Mouse (Mus musculus): ENCODE measurements around the gene Usb1. TPM values are rescaled to one million over a fixed set of nuclear protein-coding genes. Genes with fewer than 3 reads are reported as not detected.

Gene Usb1
- total and polyA plus RNA-seq, 3 experiments: 36.2 to 52.5 TPM; not detected in 1

DNA sequence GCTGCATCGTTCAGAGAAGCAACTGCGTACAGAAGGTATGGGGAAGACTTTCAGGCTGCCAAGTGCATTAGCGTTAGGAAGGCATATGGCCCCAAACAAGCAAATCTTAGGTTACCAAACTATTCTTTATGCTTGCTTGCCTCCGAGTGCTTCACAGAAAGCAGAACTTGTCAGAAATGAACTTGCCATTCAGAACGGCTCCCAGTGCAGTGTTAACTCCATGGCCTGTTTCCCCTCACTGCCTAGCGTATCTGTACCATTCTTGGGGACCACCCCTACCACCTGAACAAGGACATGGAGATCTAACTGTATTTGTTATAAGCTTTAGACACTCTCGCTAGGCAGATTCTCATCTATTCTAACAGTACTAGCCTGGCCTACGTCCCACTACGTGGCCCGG lies 55.1 kb downstream of the Usb1 start:
- TF ChIP-seq ELF1 (IDR thresholded peaks at IDR 0.05; ENCODE audit: low read depth, low read length) (no peak), POLR2AphosphoS5 (IDR thresholded peaks at IDR 0.05; ENCODE audit: borderline replicate concordance, low read depth, low read length) (no peak), MXI1 (IDR thresholded peaks at IDR 0.05; ENCODE audit: low read depth, low read length) (no peak), USF2 (IDR thresholded peaks at IDR 0.05; ENCODE audit: borderline replicate concordance in 1 of 2, insufficient read depth in 1 of 2, low read depth in 1 of 2, low read length in 2 of 2) (no peak), MYC (IDR thresholded peaks at IDR 0.05; ENCODE audit: low read depth, low read length) (no peak), POLR2AphosphoS2 (IDR thresholded peaks at IDR 0.05; ENCODE audit: low read length) (no peak), SIN3A (IDR thresholded peaks at IDR 0.05; ENCODE audit: low read length) (no peak), MAFK (IDR thresholded peaks at IDR 0.05; ENCODE audit: borderline replicate concordance, low read depth, low read length) (no peak), POLR2A (IDR thresholded peaks at IDR 0.05; ENCODE audit: control insufficient read depth in 1 of 2, insufficient read depth in 1 of 2, low read depth in 1 of 2, low read length in 2 of 2, poor library complexity in 1 of 2) (no peak), EP300 (IDR thresholded peaks at IDR 0.05; ENCODE audit: low read depth in 1 of 2, low read length in 2 of 2) (no peak), CTCF (IDR thresholded peaks at IDR 0.05 in 2 of 3, conservative IDR thresholded peaks at IDR 0.05 in 1 of 3; ENCODE audit: control insufficient read depth in 1 of 3, insufficient read depth in 1 of 3, low read depth in 2 of 3, low read length in 3 of 3, poor library complexity in 1 of 3, severe bottlenecking in 1 of 3) (no peak), GATA1 (IDR thresholded peaks at IDR 0.05; ENCODE audit: low read depth, low read length) (no peak), RAD21 (IDR thresholded peaks at IDR 0.05; ENCODE audit: low read depth, low read length) (no peak), KAT2A (conservative IDR thresholded peaks at IDR 0.05; ENCODE audit: low read depth, low read length) (no peak), TCF12 (IDR thresholded peaks at IDR 0.05; ENCODE audit: low read depth, low read length) (no peak), BHLHE40 (IDR thresholded peaks at IDR 0.05; ENCODE audit: borderline replicate concordance, low read depth, low read length) (no peak), ETS1 (IDR thresholded peaks at IDR 0.05; ENCODE audit: low read depth, low read length) (no peak), NELFE (IDR thresholded peaks at IDR 0.05; ENCODE audit: low read depth, low read length) (no peak), MYB (IDR thresholded peaks at IDR 0.05; ENCODE audit: low read depth, low read length) (no peak)
- Histone ChIP-seq H3K79me2 (ENCODE audit: control insufficient read depth, insufficient read depth, low read length, poor library complexity) (no peaks in the 10 kb centered on the region), H3K4me1 (ENCODE audit: control insufficient read depth in 1 of 2, insufficient read depth in 2 of 2, low read length in 2 of 2) (no peaks in the 10 kb centered on the region), H3K9ac (ENCODE audit: control insufficient read depth, low read depth, low read length, poor library complexity, severe bottlenecking) (no peak overlapping the region), H3K27ac (ENCODE audit: control insufficient read depth, low read depth, low read length) (no peak overlapping the region), H3K36me3 (ENCODE audit: control insufficient read depth in 1 of 2, insufficient read depth in 2 of 2, low read length in 2 of 2) (no peaks in the 10 kb centered on the region), H3K27me3 (ENCODE audit: control insufficient read depth in 1 of 2, insufficient read depth in 2 of 2, low read length in 2 of 2) (peaks cover 8 to 9% of the 10 kb centered on the region in 2 experiments), H3K9me3 (replicated peaks; ENCODE audit: insufficient read depth, low read length) (no peaks in the 10 kb centered on the region), H3K4me3 (ENCODE audit: control insufficient read depth in 1 of 2, insufficient read depth in 1 of 2, low read depth in 2 of 2, low read length in 2 of 2) (no peak overlapping the region)
- no peak for DNase-seq (ENCODE audit: low read depth, low spot score)

DNA sequence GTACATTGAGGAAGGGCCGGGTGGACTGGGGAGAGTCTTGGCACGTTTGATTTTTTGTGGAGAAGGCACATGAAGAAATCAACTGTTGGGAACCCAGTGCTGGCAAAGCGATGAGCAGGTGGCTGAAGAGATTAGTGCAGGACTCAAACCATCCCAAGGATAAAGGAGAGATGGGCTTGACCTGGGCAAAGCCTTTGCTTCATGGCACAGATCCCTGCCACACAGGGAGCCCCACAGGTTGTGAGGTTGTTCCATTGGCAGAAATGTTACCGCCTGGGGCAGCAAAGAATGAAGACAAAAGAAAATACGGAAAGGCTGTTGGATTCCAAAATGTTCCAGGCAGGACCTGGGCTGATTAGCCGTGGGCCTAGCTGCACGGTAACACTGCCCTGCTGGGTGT lies 55.9 kb downstream of the Usb1 start:
- Histone ChIP-seq H3K79me2 (ENCODE audit: control insufficient read depth, insufficient read depth, low read length, poor library complexity) (no peaks in the 10 kb centered on the region), H3K27ac (ENCODE audit: control insufficient read depth, low read depth, low read length) (no peak overlapping the region), H3K4me3 (ENCODE audit: control insufficient read depth in 1 of 2, insufficient read depth in 1 of 2, low read depth in 2 of 2, low read length in 2 of 2) (no peak overlapping the region), H3K27me3 (ENCODE audit: control insufficient read depth in 1 of 2, insufficient read depth in 2 of 2, low read length in 2 of 2) (peaks cover 8% of the 10 kb centered on the region in 2 experiments), H3K9me3 (replicated peaks; ENCODE audit: insufficient read depth, low read length) (no peaks in the 10 kb centered on the region), H3K4me1 (ENCODE audit: control insufficient read depth in 1 of 2, insufficient read depth in 2 of 2, low read length in 2 of 2) (no peaks in the 10 kb centered on the region), H3K9ac (ENCODE audit: control insufficient read depth, low read depth, low read length, poor library complexity, severe bottlenecking) (no peak overlapping the region), H3K36me3 (ENCODE audit: control insufficient read depth in 1 of 2, insufficient read depth in 2 of 2, low read length in 2 of 2) (no peaks in the 10 kb centered on the region)
- DNase-seq (ENCODE audit: low read depth, low spot score): no peak
- TF ChIP-seq MAFK (IDR thresholded peaks at IDR 0.05; ENCODE audit: borderline replicate concordance, low read depth, low read length) (no peak), KAT2A (conservative IDR thresholded peaks at IDR 0.05; ENCODE audit: low read depth, low read length) (no peak), ZKSCAN1 (IDR thresholded peaks at IDR 0.05; ENCODE audit: low read depth, low read length) (no peak), ELF1 (IDR thresholded peaks at IDR 0.05; ENCODE audit: low read depth, low read length) (no peak), BHLHE40 (IDR thresholded peaks at IDR 0.05; ENCODE audit: borderline replicate concordance, low read depth, low read length) (no peak), TBP (IDR thresholded peaks at IDR 0.05; ENCODE audit: low read depth, low read length) (no peak), POLR2AphosphoS2 (IDR thresholded peaks at IDR 0.05; ENCODE audit: low read length) (no peak), NRF1 (IDR thresholded peaks at IDR 0.05; ENCODE audit: insufficient read depth, low read depth, low read length, poor library complexity, severe bottlenecking) (no peak), RCOR1 (IDR thresholded peaks at IDR 0.05; ENCODE audit: low read depth, low read length) (no peak), CHD2 (IDR thresholded peaks at IDR 0.05; ENCODE audit: low read length) (no peak), SMC3 (IDR thresholded peaks at IDR 0.05; ENCODE audit: low read depth, low read length) (no peak), USF2 (IDR thresholded peaks at IDR 0.05; ENCODE audit: borderline replicate concordance in 1 of 2, insufficient read depth in 1 of 2, low read depth in 1 of 2, low read length in 2 of 2) (no peak), TCF12 (IDR thresholded peaks at IDR 0.05; ENCODE audit: low read depth, low read length) (no peak), POLR2A (IDR thresholded peaks at IDR 0.05; ENCODE audit: control insufficient read depth in 1 of 2, insufficient read depth in 1 of 2, low read depth in 1 of 2, low read length in 2 of 2, poor library complexity in 1 of 2) (no peak), ZNF384 (IDR thresholded peaks at IDR 0.05; ENCODE audit: low read depth, low read length) (no peak), MXI1 (IDR thresholded peaks at IDR 0.05; ENCODE audit: low read depth, low read length) (no peak), MAZ (IDR thresholded peaks at IDR 0.05; ENCODE audit: low read depth, low read length) (no peak)

Data from MEL (cell line).